Mouse (Mus musculus): ENCODE measurements around the gene Ylpm1. TPM values are rescaled to one million over a fixed set of nuclear protein-coding genes. Genes with fewer than 3 reads are reported as not detected.

Ylpm1 gene
- polyA plus RNA-seq, 2 experiments: 40.9 to 50.9 TPM

GRCm38 (mm10) chr12:85109426-85109825 is 113.3 kb downstream of the Ylpm1 start:
- DNase-seq (ENCODE audit: low spot score): no peak
- Histone ChIP-seq H3K27me3 (ENCODE audit: control insufficient read depth, insufficient read depth, low read length) (no peaks in the 10 kb centered on the region), H3K9ac (ENCODE audit: low read depth, low read length, severe bottlenecking) (no peak overlapping the region), H3K4me1 (ENCODE audit: control insufficient read depth, insufficient read depth, low read length) (peaks cover 28% of the 10 kb centered on the region), H3K36me3 (ENCODE audit: control insufficient read depth, insufficient read depth, low read length) (peaks cover 14% of the 10 kb centered on the region; the same call in 1 of the 2 replicates), H3K9me3 (ENCODE audit: control insufficient read depth, low read length) (no peaks in the 10 kb centered on the region), H3K27ac (replicated peaks; ENCODE audit: low read depth, low read length) (no peak overlapping the region), H3K4me3 (replicated peaks; ENCODE audit: low read length) (no peak overlapping the region), H3K4me2 (replicated peaks; ENCODE audit: low read depth, low read length, severe bottlenecking) (peak overlapping the region; percentile 77)
- WGBS: 45% methylated on average over 4 of the region's 4 CpGs
- TF ChIP-seq POLR2A (IDR thresholded peaks at IDR 0.05; ENCODE audit: borderline replicate concordance, extremely low read depth, insufficient read depth, insufficient read length): no peak
- no peak for ATAC-seq (ENCODE audit: low FRiP score, low read depth)

GRCm38 (mm10) chr12:85110011-85110697 is 114.0 kb downstream of the Ylpm1 start:
- Histone ChIP-seq H3K9ac (ENCODE audit: low read depth, low read length, severe bottlenecking) (peak overlapping the region; percentile 96), H3K9me3 (ENCODE audit: control insufficient read depth, low read length) (no peaks in the 10 kb centered on the region), H3K36me3 (ENCODE audit: control insufficient read depth, insufficient read depth, low read length) (peaks cover 18% of the 10 kb centered on the region), H3K27ac (replicated peaks; ENCODE audit: low read depth, low read length) (peak overlapping the region; percentile 81), H3K4me2 (replicated peaks; ENCODE audit: low read depth, low read length, severe bottlenecking) (peak overlapping the region; percentile 77), H3K4me1 (ENCODE audit: control insufficient read depth, insufficient read depth, low read length) (peaks cover 28% of the 10 kb centered on the region), H3K27me3 (ENCODE audit: control insufficient read depth, insufficient read depth, low read length) (no peaks in the 10 kb centered on the region), H3K4me3 (replicated peaks; ENCODE audit: low read length) (peak overlapping the region; percentile 100)
- 12% methylated on average over 18 of the region's 18 CpGs for WGBS
- ATAC-seq (ENCODE audit: low FRiP score, low read depth) (peak; percentile 67), DNase-seq (ENCODE audit: low spot score) (peak; percentile 7)
- no peak for TF ChIP-seq POLR2A (IDR thresholded peaks at IDR 0.05; ENCODE audit: borderline replicate concordance, extremely low read depth, insufficient read depth, insufficient read length)

DNA sequence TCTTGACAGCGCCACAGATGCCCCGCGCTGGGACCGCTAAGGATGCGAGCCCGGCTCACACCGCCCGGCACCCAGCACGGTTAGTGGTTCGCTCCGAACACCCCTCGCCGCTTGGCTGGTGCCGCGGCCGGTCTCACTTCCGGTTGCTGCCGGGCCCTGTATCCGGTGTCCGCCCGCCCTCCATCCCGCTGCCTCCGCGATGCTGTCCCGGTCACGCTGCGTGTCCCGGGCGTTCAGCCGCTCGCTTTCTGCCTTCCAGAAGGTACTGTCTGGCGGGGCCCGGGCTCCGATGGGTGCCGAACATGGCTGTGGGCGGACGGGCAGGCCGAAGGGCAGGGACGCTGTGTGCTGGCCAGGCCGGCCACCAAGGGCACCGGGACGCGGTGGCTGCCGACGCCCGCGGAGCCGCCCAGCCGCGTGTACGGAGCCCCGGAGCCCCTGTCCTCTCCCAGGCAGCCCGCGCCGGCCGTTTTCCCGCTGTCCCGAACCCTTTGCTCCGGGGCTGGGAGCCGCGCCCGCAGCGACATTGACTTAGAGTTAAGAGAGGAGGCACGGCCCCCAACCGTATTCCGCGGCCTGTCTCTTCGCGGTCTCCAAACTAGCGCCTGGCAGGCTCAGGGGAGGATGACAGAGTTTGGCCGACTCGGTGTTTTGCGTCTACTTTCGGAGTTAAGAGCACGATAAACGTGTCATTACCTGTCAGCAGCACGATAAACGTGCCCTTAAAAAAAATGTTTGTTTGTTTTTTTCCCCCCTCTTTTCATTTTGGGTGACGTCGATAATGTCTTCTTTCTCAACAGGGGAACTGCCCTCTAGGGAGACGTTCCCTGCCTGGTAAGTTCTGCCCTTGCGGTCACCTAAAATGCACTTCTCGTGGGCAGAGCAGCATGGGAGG is 114.8 kb downstream of the Ylpm1 start, which contains the start of the genes Prox2 and Dlst:
Gene Prox2, minus strand, starts transcription at position 62 of the 895 bp plus-strand sequence.
Gene Dlst, plus strand, starts transcription at position 136 of the 895 bp plus-strand sequence.
- ATAC-seq (ENCODE audit: low FRiP score, low read depth) (peak; percentile 95), DNase-seq (ENCODE audit: low spot score) (peak; percentile 90)
- peaks cover 28% of the 10 kb centered on the region for H3K4me1 ChIP-seq (ENCODE audit: control insufficient read depth, insufficient read depth, low read length)
- H3K27me3 ChIP-seq (ENCODE audit: control insufficient read depth, insufficient read depth, low read length): no peaks in the 10 kb centered on the region
- peak within 1 kb of the TSS; percentile 77 for H3K4me2 ChIP-seq (replicated peaks; ENCODE audit: low read depth, low read length, severe bottlenecking)
- peaks cover 26% of the 10 kb centered on the region for H3K36me3 ChIP-seq (ENCODE audit: control insufficient read depth, insufficient read depth, low read length)
- WGBS: 0% methylated on average over 38 of the region's 83 CpGs
- H3K4me3 ChIP-seq (replicated peaks; ENCODE audit: low read length): peak within 1 kb of the TSS; percentile 100
- H3K27ac ChIP-seq (replicated peaks; ENCODE audit: low read depth, low read length): peak within 1 kb of the TSS; percentile 81
- TF ChIP-seq POLR2A (IDR thresholded peaks at IDR 0.05; ENCODE audit: borderline replicate concordance, extremely low read depth, insufficient read depth, insufficient read length): 0 out of 2 replicates have a peak, but pooled peaks have one; percentile 41
- H3K9me3 ChIP-seq (ENCODE audit: control insufficient read depth, low read length): no peaks in the 10 kb centered on the region
- H3K9ac ChIP-seq (ENCODE audit: low read depth, low read length, severe bottlenecking): peak within 1 kb of the TSS; percentile 96

DNA sequence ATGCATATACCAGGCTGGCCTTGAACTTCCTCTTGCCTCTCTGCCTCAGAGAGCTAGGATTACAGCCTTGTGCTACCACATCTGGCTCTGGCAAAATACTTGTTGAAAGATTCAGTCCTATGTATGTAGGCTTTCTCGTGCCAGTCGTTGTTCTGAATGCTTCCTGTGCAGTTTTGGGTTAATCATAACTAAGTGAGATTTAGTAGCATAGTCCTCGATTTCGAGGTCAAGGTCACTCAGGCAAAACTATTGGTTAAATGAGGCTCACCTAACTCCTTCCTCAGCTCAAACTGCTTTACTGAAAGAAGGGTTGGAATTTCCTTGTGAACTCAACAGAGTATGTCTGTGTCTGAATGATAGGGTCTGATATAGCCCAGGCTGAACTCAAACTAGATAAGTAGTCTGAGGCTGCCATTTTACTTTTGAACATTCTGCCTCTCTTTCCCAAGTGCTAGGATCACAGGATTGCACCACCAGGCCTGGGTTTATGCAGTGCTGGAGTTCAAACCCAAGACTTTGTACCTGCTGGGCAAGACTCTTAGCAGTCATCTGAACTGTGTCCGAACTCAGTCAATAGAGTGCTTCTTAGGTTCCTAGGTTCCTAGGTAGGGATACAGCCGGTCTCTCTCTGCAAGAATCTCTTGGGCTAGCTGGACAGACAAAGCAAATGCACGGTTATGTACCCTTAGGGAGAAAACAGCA is 116.6 kb downstream of the Ylpm1 start:
- ATAC-seq (ENCODE audit: low FRiP score, low read depth): no peak
- no peak overlapping the region for H3K27ac ChIP-seq (replicated peaks; ENCODE audit: low read depth, low read length)
- H3K4me2 ChIP-seq (replicated peaks; ENCODE audit: low read depth, low read length, severe bottlenecking): peak overlapping the region; percentile 77; the same call in 1 of the 2 replicates
- H3K4me1 ChIP-seq (ENCODE audit: control insufficient read depth, insufficient read depth, low read length): peaks cover 18% of the 10 kb centered on the region
- DNase-seq (ENCODE audit: low spot score): no peak
- peaks cover 34% of the 10 kb centered on the region for H3K36me3 ChIP-seq (ENCODE audit: control insufficient read depth, insufficient read depth, low read length)
- no peaks in the 10 kb centered on the region for H3K27me3 ChIP-seq (ENCODE audit: control insufficient read depth, insufficient read depth, low read length)
- 89% methylated on average over 7 of the region's 7 CpGs for WGBS
- no peak for TF ChIP-seq POLR2A (IDR thresholded peaks at IDR 0.05; ENCODE audit: borderline replicate concordance, extremely low read depth, insufficient read depth, insufficient read length)
- H3K9ac ChIP-seq (ENCODE audit: low read depth, low read length, severe bottlenecking): no peak overlapping the region
- H3K4me3 ChIP-seq (replicated peaks; ENCODE audit: low read length): no peak overlapping the region
- H3K9me3 ChIP-seq (ENCODE audit: control insufficient read depth, low read length): no peaks in the 10 kb centered on the region

DNA sequence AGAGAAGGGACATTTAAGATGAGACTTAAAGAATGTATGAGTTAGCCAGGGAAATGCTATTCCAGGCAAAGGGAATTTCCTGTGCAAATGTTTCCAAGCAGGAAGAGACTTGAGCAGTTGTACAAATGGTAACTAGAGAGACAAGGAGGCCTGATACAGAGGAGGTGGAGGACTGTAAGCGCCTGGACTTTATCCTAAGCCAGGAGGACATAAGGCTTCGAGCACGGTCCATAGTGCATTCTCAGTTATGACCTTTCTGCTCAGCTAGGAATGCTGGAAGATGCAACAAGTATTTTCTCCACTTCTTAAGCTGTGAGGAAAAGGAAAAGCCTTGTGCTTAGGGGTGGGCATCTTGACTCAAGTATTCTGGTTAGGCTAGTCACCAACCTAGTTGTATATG is 117.2 kb downstream of the Ylpm1 start:
- Histone ChIP-seq H3K36me3 (ENCODE audit: control insufficient read depth, insufficient read depth, low read length) (peaks cover 38% of the 10 kb centered on the region), H3K9ac (ENCODE audit: low read depth, low read length, severe bottlenecking) (no peak overlapping the region), H3K4me3 (replicated peaks; ENCODE audit: low read length) (no peak overlapping the region), H3K27ac (replicated peaks; ENCODE audit: low read depth, low read length) (no peak overlapping the region), H3K4me2 (replicated peaks; ENCODE audit: low read depth, low read length, severe bottlenecking) (no peak overlapping the region), H3K4me1 (ENCODE audit: control insufficient read depth, insufficient read depth, low read length) (peaks cover 18% of the 10 kb centered on the region), H3K9me3 (ENCODE audit: control insufficient read depth, low read length) (no peaks in the 10 kb centered on the region), H3K27me3 (ENCODE audit: control insufficient read depth, insufficient read depth, low read length) (no peaks in the 10 kb centered on the region)
- 99% methylated on average over 3 of the region's 3 CpGs for WGBS
- no peak for TF ChIP-seq POLR2A (IDR thresholded peaks at IDR 0.05; ENCODE audit: borderline replicate concordance, extremely low read depth, insufficient read depth, insufficient read length)
- ATAC-seq (ENCODE audit: low FRiP score, low read depth): no peak
- DNase-seq (ENCODE audit: low spot score): no peak

All from limb, embryonic 14.5 days (tissue).